Mouse (Mus musculus): ENCODE measurements around the gene Nck2. TPM values are rescaled to one million over a fixed set of nuclear protein-coding genes. Genes with fewer than 3 reads are reported as not detected.

Nck2 gene
- polyA plus RNA-seq, 1 experiment from 2014 or later = 17.1 TPM

- no peaks in the 10 kb centered on the region for H3K27me3 ChIP-seq (replicated peaks; ENCODE audit: control insufficient read depth, insufficient read depth, low read length)
- H3K9me3 ChIP-seq (ENCODE audit: control insufficient read depth) = no peaks in the 10 kb centered on the region
- no peak overlapping the region for H3K4me2 ChIP-seq (replicated peaks; ENCODE audit: low read depth)
- H3K4me1 ChIP-seq (replicated peaks; ENCODE audit: control insufficient read depth, insufficient read depth, low read length) = no peaks in the 10 kb centered on the region
- 76% methylated on average over 3 of the region's 3 CpGs for WGBS
- no peak for ATAC-seq
- no peak overlapping the region for H3K27ac ChIP-seq (ENCODE audit: low read depth, low read length)
- H3K4me3 ChIP-seq (ENCODE audit: low read depth, low read length) = no peak overlapping the region
- H3K9ac ChIP-seq (ENCODE audit: low read depth, low read length) = no peak overlapping the region
- H3K36me3 ChIP-seq (ENCODE audit: control insufficient read depth, insufficient read depth) = no peaks in the 10 kb centered on the region
- TF ChIP-seq CTCF (IDR thresholded peaks at IDR 0.05; ENCODE audit: low read depth) = no peak
Measured at GRCm38 (mm10) chr1:43593069-43593468, 148.7 kb downstream of the Nck2 start.

GRCm38 (mm10) chr1:43594738-43595137, 150.4 kb downstream of the Nck2 start:
- Histone ChIP-seq H3K4me1 (replicated peaks; ENCODE audit: control insufficient read depth, insufficient read depth, low read length) (no peaks in the 10 kb centered on the region), H3K27ac (ENCODE audit: low read depth, low read length) (no peak overlapping the region), H3K9me3 (ENCODE audit: control insufficient read depth) (no peaks in the 10 kb centered on the region), H3K27me3 (replicated peaks; ENCODE audit: control insufficient read depth, insufficient read depth, low read length) (no peaks in the 10 kb centered on the region), H3K36me3 (ENCODE audit: control insufficient read depth, insufficient read depth) (no peaks in the 10 kb centered on the region), H3K4me2 (replicated peaks; ENCODE audit: low read depth) (no peak overlapping the region), H3K9ac (ENCODE audit: low read depth, low read length) (no peak overlapping the region), H3K4me3 (ENCODE audit: low read depth, low read length) (no peak overlapping the region)
- ATAC-seq = no peak
- no peak for TF ChIP-seq CTCF (IDR thresholded peaks at IDR 0.05; ENCODE audit: low read depth)
- 49% methylated on average over 4 of the region's 4 CpGs for WGBS

- H3K9me3 ChIP-seq (ENCODE audit: control insufficient read depth) = no peaks in the 10 kb centered on the region
- no peak for TF ChIP-seq CTCF (IDR thresholded peaks at IDR 0.05; ENCODE audit: low read depth)
- H3K4me1 ChIP-seq (replicated peaks; ENCODE audit: control insufficient read depth, insufficient read depth, low read length) = no peaks in the 10 kb centered on the region
- H3K4me3 ChIP-seq (ENCODE audit: low read depth, low read length) = no peak overlapping the region
- H3K27me3 ChIP-seq (replicated peaks; ENCODE audit: control insufficient read depth, insufficient read depth, low read length) = no peaks in the 10 kb centered on the region
- no peak for ATAC-seq
- no peak overlapping the region for H3K9ac ChIP-seq (ENCODE audit: low read depth, low read length)
- no peak overlapping the region for H3K4me2 ChIP-seq (replicated peaks; ENCODE audit: low read depth)
- no peak overlapping the region for H3K27ac ChIP-seq (ENCODE audit: low read depth, low read length)
- H3K36me3 ChIP-seq (ENCODE audit: control insufficient read depth, insufficient read depth) = no peaks in the 10 kb centered on the region
Measured at GRCm38 (mm10) chr1:43597731-43598130, 153.4 kb downstream of the Nck2 start.

- no peak overlapping the region for H3K4me3 ChIP-seq (ENCODE audit: low read depth, low read length)
- H3K9me3 ChIP-seq (ENCODE audit: control insufficient read depth) = no peaks in the 10 kb centered on the region
- H3K36me3 ChIP-seq (ENCODE audit: control insufficient read depth, insufficient read depth) = no peaks in the 10 kb centered on the region
- H3K4me2 ChIP-seq (replicated peaks; ENCODE audit: low read depth) = no peak overlapping the region
- no peak overlapping the region for H3K27ac ChIP-seq (ENCODE audit: low read depth, low read length)
- H3K9ac ChIP-seq (ENCODE audit: low read depth, low read length) = no peak overlapping the region
- TF ChIP-seq CTCF (IDR thresholded peaks at IDR 0.05; ENCODE audit: low read depth) = no peak
- no peaks in the 10 kb centered on the region for H3K27me3 ChIP-seq (replicated peaks; ENCODE audit: control insufficient read depth, insufficient read depth, low read length)
- no peak for ATAC-seq
- no peaks in the 10 kb centered on the region for H3K4me1 ChIP-seq (replicated peaks; ENCODE audit: control insufficient read depth, insufficient read depth, low read length)
Measured at GRCm38 (mm10) chr1:43599483-43599882, 155.1 kb downstream of the Nck2 start.

GRCm38 (mm10) chr1:43601054-43601453, 156.7 kb downstream of the Nck2 start:
- no peaks in the 10 kb centered on the region for H3K36me3 ChIP-seq (ENCODE audit: control insufficient read depth, insufficient read depth)
- H3K4me2 ChIP-seq (replicated peaks; ENCODE audit: low read depth) = no peak overlapping the region
- no peak for TF ChIP-seq CTCF (IDR thresholded peaks at IDR 0.05; ENCODE audit: low read depth)
- no peaks in the 10 kb centered on the region for H3K4me1 ChIP-seq (replicated peaks; ENCODE audit: control insufficient read depth, insufficient read depth, low read length)
- ATAC-seq = no peak
- H3K27me3 ChIP-seq (replicated peaks; ENCODE audit: control insufficient read depth, insufficient read depth, low read length) = no peaks in the 10 kb centered on the region
- no peak overlapping the region for H3K27ac ChIP-seq (ENCODE audit: low read depth, low read length)
- H3K4me3 ChIP-seq (ENCODE audit: low read depth, low read length) = no peak overlapping the region
- H3K9me3 ChIP-seq (ENCODE audit: control insufficient read depth) = no peaks in the 10 kb centered on the region
- H3K9ac ChIP-seq (ENCODE audit: low read depth, low read length) = no peak overlapping the region
- WGBS = 43% methylated on average over 8 of the region's 8 CpGs

- no peak overlapping the region for H3K9ac ChIP-seq (ENCODE audit: low read depth, low read length)
- H3K4me2 ChIP-seq (replicated peaks; ENCODE audit: low read depth) = no peak overlapping the region
- H3K27me3 ChIP-seq (replicated peaks; ENCODE audit: control insufficient read depth, insufficient read depth, low read length) = no peaks in the 10 kb centered on the region
- H3K4me1 ChIP-seq (replicated peaks; ENCODE audit: control insufficient read depth, insufficient read depth, low read length) = no peaks in the 10 kb centered on the region
- no peaks in the 10 kb centered on the region for H3K9me3 ChIP-seq (ENCODE audit: control insufficient read depth)
- H3K27ac ChIP-seq (ENCODE audit: low read depth, low read length) = no peak overlapping the region
- no peak for ATAC-seq
- no peaks in the 10 kb centered on the region for H3K36me3 ChIP-seq (ENCODE audit: control insufficient read depth, insufficient read depth)
- 71% methylated on average over 4 of the region's 4 CpGs for WGBS
- H3K4me3 ChIP-seq (ENCODE audit: low read depth, low read length) = no peak overlapping the region
- TF ChIP-seq CTCF (IDR thresholded peaks at IDR 0.05; ENCODE audit: low read depth) = no peak
Measured at GRCm38 (mm10) chr1:43615948-43616347, 171.6 kb downstream of the Nck2 start.

Other genes with a start within 250 kb of the Nck2 start
- 55.3 and 57.8 TPM in 2 replicates for gene Fhl2, start 247.6 kb upstream of the Nck2 start, polyA plus RNA-seq (2015; fragmentation: Nextera tagmentation; extraction: Ambion mirVana)

All from intestine, postnatal 0 days (tissue).